Mouse (Mus musculus): ENCODE measurements around the gene Rin2.

- TF ChIP-seq EP300 (IDR thresholded peaks at IDR 0.05; ENCODE audit: insufficient read depth, low read depth, low read length): no peak
- no peak for TF ChIP-seq CTCF (IDR thresholded peaks at IDR 0.05; ENCODE audit: low read depth, low read length)
- no peak for TF ChIP-seq POLR2A (IDR thresholded peaks at IDR 0.05; ENCODE audit: insufficient read depth, low read length)
Measured at GRCm38 (mm10) chr2:145903983-145904616, 229.1 kb downstream of the Rin2 start.

Measured in ES-Bruce4 (cell line).